Mouse (Mus musculus): ENCODE measurements around the gene Grik1.

GRCm38 (mm10) chr16:87942103-87942865 is 347.8 kb downstream of the Grik1 start:
- no peak for TF ChIP-seq POLR2A (IDR thresholded peaks at IDR 0.05; ENCODE audit: insufficient read depth, low read length)
- TF ChIP-seq CTCF (IDR thresholded peaks at IDR 0.05; ENCODE audit: low read depth, low read length), result no peak
- no peak for TF ChIP-seq EP300 (IDR thresholded peaks at IDR 0.05; ENCODE audit: insufficient read depth, low read depth, low read length)
